Mouse (Mus musculus): ENCODE measurements around the gene Myh9.
A peak's percentile ranks its signal among the peaks of the same experiment; 100 is the strongest.

The Myh9 gene

GRCm38 (mm10) chr15:77807264-77807585 is 34.8 kb downstream of the Myh9 start:
- DNase-seq (ENCODE audit: low read depth, low spot score): no peak

- DNase-seq (ENCODE audit: low read depth, low spot score): no peak
These were observed 35.3 kb downstream of the Myh9 start for GRCm38 (mm10) chr15:77806565-77807263.

- no peak for DNase-seq (ENCODE audit: low read depth, low spot score)
These were observed 36.3 kb downstream of the Myh9 start for GRCm38 (mm10) chr15:77805657-77806056.

GRCm38 (mm10) chr15:77804949-77805348 is 37.0 kb downstream of the Myh9 start:
- DNase-seq (ENCODE audit: low read depth, low spot score): no peak

GRCm38 (mm10) chr15:77804460-77804859 is 37.5 kb downstream of the Myh9 start:
- no peak for DNase-seq (ENCODE audit: low read depth, low spot score)

- no peak for DNase-seq (ENCODE audit: low read depth, low spot score)
These were observed 38.2 kb downstream of the Myh9 start for GRCm38 (mm10) chr15:77803747-77804146.

- DNase-seq (ENCODE audit: low read depth, low spot score): no peak
These were observed 39.0 kb downstream of the Myh9 start for GRCm38 (mm10) chr15:77802992-77803391.

GRCm38 (mm10) chr15:77801188-77801587 is 40.8 kb downstream of the Myh9 start:
- DNase-seq (ENCODE audit: low read depth, low spot score): no peak

GRCm38 (mm10) chr15:77800511-77800910 is 41.5 kb downstream of the Myh9 start:
- DNase-seq (ENCODE audit: low read depth, low spot score): peak; percentile 84

- DNase-seq (ENCODE audit: low read depth, low spot score): peak; percentile 65
These were observed 42.2 kb downstream of the Myh9 start for GRCm38 (mm10) chr15:77799491-77800474.

GRCm38 (mm10) chr15:77798664-77799490 is 43.1 kb downstream of the Myh9 start:
- peak; percentile 97 for DNase-seq (ENCODE audit: low read depth, low spot score)

GRCm38 (mm10) chr15:77797609-77798411 is 44.2 kb downstream of the Myh9 start:
- peak; percentile 44 for DNase-seq (ENCODE audit: low read depth, low spot score)

GRCm38 (mm10) chr15:77796409-77797035 is 45.5 kb downstream of the Myh9 start:
- peak; percentile 63 for DNase-seq (ENCODE audit: low read depth, low spot score)

- no peak for DNase-seq (ENCODE audit: low read depth, low spot score)
These were observed 47.0 kb downstream of the Myh9 start for GRCm38 (mm10) chr15:77794908-77795356.

GRCm38 (mm10) chr15:77794138-77794907 is 47.7 kb downstream of the Myh9 start:
- DNase-seq (ENCODE audit: low read depth, low spot score): no peak

GRCm38 (mm10) chr15:77793554-77793953 is 48.4 kb downstream of the Myh9 start:
- DNase-seq (ENCODE audit: low read depth, low spot score): no peak

GRCm38 (mm10) chr15:77793094-77793493 is 48.9 kb downstream of the Myh9 start:
- DNase-seq (ENCODE audit: low read depth, low spot score): no peak

GRCm38 (mm10) chr15:77792056-77792455 is 49.9 kb downstream of the Myh9 start:
- no peak for DNase-seq (ENCODE audit: low read depth, low spot score)

GRCm38 (mm10) chr15:77790656-77791405 is 51.1 kb downstream of the Myh9 start:
- DNase-seq (ENCODE audit: low read depth, low spot score): peak; percentile 86
